Mouse (Mus musculus) hindbrain, postnatal 0 days (tissue): ENCODE data around the gene Cdyl. TPM values are rescaled to one million over a fixed set of nuclear protein-coding genes. Genes with fewer than 3 reads are reported as not detected.

Source experiments
- ATAC-seq: fragments of 200-750 bp; cut with Nextera tagmentation; 2 replicates; pipeline ENCODE4 v1.8.0; 2017; ENCODE audit warnings: mild to moderate bottlenecking, moderate TSS enrichment, moderate library complexity
- DNase-seq: peaks from one replicate; pipeline ENCODE4 v3.0.0-alpha.2; 2015; ENCODE audit warnings: low spot score
- H3K27ac ChIP-seq: fragments of 300-500 bp; sonication (generic); 2 replicates; pipeline ENCODE4 v1.5.1; 2014; ENCODE audit warnings: mild to moderate bottlenecking
- H3K27me3 ChIP-seq: fragments of 300-500 bp; sonication (generic); 2 replicates; pipeline ENCODE4 v1.6.1; 2014; ENCODE audit warnings: low read length, mixed read lengths; ENCODE audit not compliant: insufficient read depth
- H3K36me3 ChIP-seq: fragments of 300-500 bp; sonication (generic); 2 replicates; pipeline ENCODE4 v1.6.1; 2014; ENCODE audit warnings: low read length, mixed read lengths; ENCODE audit not compliant: insufficient read depth
- H3K4me1 ChIP-seq: fragments of 300-500 bp; sonication (generic); 2 replicates; pipeline ENCODE4 v1.6.1; 2014; ENCODE audit warnings: antibody characterized with exemption, low read length, mixed read lengths; ENCODE audit not compliant: insufficient read depth
- H3K4me2 ChIP-seq: fragments of 300-500 bp; sonication (generic); 2 replicates; pipeline ENCODE4 v1.6.1; 2014; ENCODE audit warnings: low read depth, mild to moderate bottlenecking, low read length, moderate library complexity, mixed read lengths
- H3K4me3 ChIP-seq: fragments of 300-500 bp; sonication (generic); 2 replicates; pipeline ENCODE4 v1.5.1; 2014; ENCODE audit warnings: low read length
- H3K9ac ChIP-seq: fragments of 300-500 bp; sonication (generic); replicated peaks from 2 replicates; pipeline ENCODE4 v1.6.1; 2014; ENCODE audit warnings: mild to moderate bottlenecking, low read length, moderate library complexity, mixed read lengths
- H3K9me3 ChIP-seq: fragments of 300-500 bp; sonication (generic); 2 replicates; pipeline ENCODE4 v1.6.1; 2016; ENCODE audit warnings: low read length, mixed read lengths
- CTCF ChIP-seq: IDR thresholded peaks from 2 replicates; pipeline ENCODE4 v1.5.1; 2016; ENCODE audit warnings: antibody characterized with exemption, control low read depth, low read depth
- WGBS: fragments of 180-500 bp; shearing (Covaris S2); extraction: QIAGEN DNeasy Blood & Tissue Kit; methylation state at CpG from one replicate; pipeline ENCODE4 v1.1.7; 2014; 5-methylcytosine and 5-hydroxymethylcytosine counted together
- polyA plus RNA-seq: library from polyadenylated mRNA; unstranded; fragments of >200 nt; fragmentation: Nextera tagmentation; extraction: Ambion mirVana; gene quantifications from 2 replicates; pipeline ENCODE4 v1.2.1, GENCODE M21; 2015
- total RNA-seq: library from RNA; depleted of rRNA; stranded (reverse); fragments of >200 nt; gene quantifications from 2 replicates; pipeline ENCODE4 v1.2.3, GENCODE M21; 2014

Gene Cdyl
- total and polyA plus RNA-seq, 2 experiments from 2014 or later: 4.4 to 7.6 TPM

GRCm38 (mm10) chr13:35783576-35783975 is 123.9 kb downstream of the Cdyl start:
- H3K4me3 ChIP-seq: no peak overlapping the region
- no peak overlapping the region for H3K4me2 ChIP-seq
- H3K27ac ChIP-seq: no peak overlapping the region
- no peaks in the 10 kb centered on the region for H3K4me1 ChIP-seq
- no peaks in the 10 kb centered on the region for H3K9me3 ChIP-seq
- ATAC-seq (no peak), DNase-seq (no peak)
- H3K27me3 ChIP-seq: no peaks in the 10 kb centered on the region
- 84% methylated on average over 6 of the region's 6 CpGs for WGBS
- H3K36me3 ChIP-seq: no peaks in the 10 kb centered on the region
- TF ChIP-seq CTCF: no peak
- no peak overlapping the region for H3K9ac ChIP-seq

- Histone ChIP-seq H3K27ac (no peak overlapping the region), H3K4me3 (no peak overlapping the region), H3K4me1 (no peaks in the 10 kb centered on the region), H3K4me2 (no peak overlapping the region), H3K9ac (no peak overlapping the region), H3K36me3 (no peaks in the 10 kb centered on the region), H3K27me3 (no peaks in the 10 kb centered on the region), H3K9me3 (no peaks in the 10 kb centered on the region)
- ATAC-seq (no peak), DNase-seq (no peak)
- TF ChIP-seq CTCF: no peak
- 87% methylated on average over 4 of the region's 4 CpGs for WGBS
These were observed 124.6 kb downstream of the Cdyl start for GRCm38 (mm10) chr13:35784281-35784680.

GRCm38 (mm10) chr13:35785330-35785939 is 125.8 kb downstream of the Cdyl start:
- H3K27me3 ChIP-seq: no peaks in the 10 kb centered on the region
- H3K4me1 ChIP-seq: no peaks in the 10 kb centered on the region
- H3K36me3 ChIP-seq: no peaks in the 10 kb centered on the region
- H3K4me2 ChIP-seq: no peak overlapping the region
- ATAC-seq: no peak
- no peak overlapping the region for H3K9ac ChIP-seq
- no peak for TF ChIP-seq CTCF
- no peak overlapping the region for H3K4me3 ChIP-seq
- H3K27ac ChIP-seq: no peak overlapping the region
- DNase-seq: no peak
- H3K9me3 ChIP-seq: no peaks in the 10 kb centered on the region
- 57% methylated on average over 5 of the region's 5 CpGs for WGBS

- Histone ChIP-seq H3K4me1 (no peaks in the 10 kb centered on the region), H3K9ac (no peak overlapping the region), H3K9me3 (no peaks in the 10 kb centered on the region), H3K27ac (no peak overlapping the region), H3K36me3 (no peaks in the 10 kb centered on the region), H3K4me3 (no peak overlapping the region), H3K27me3 (no peaks in the 10 kb centered on the region), H3K4me2 (no peak overlapping the region)
- TF ChIP-seq CTCF: no peak
- DNase-seq (no peak), ATAC-seq (no peak)
- WGBS: 93% methylated on average over 6 of the region's 6 CpGs
These were observed 127.2 kb downstream of the Cdyl start for GRCm38 (mm10) chr13:35786726-35787399.

GRCm38 (mm10) chr13:35789577-35789976 is 129.9 kb downstream of the Cdyl start:
- no peaks in the 10 kb centered on the region for H3K36me3 ChIP-seq
- H3K4me2 ChIP-seq: no peak overlapping the region
- ATAC-seq (no peak), DNase-seq (no peak)
- H3K4me3 ChIP-seq: no peak overlapping the region
- H3K4me1 ChIP-seq: peaks cover 3% of the 10 kb centered on the region
- no peaks in the 10 kb centered on the region for H3K9me3 ChIP-seq
- H3K27me3 ChIP-seq: no peaks in the 10 kb centered on the region
- H3K27ac ChIP-seq: no peak overlapping the region
- no peak overlapping the region for H3K9ac ChIP-seq
- no peak for TF ChIP-seq CTCF
- WGBS: 83% methylated on average over 4 of the region's 4 CpGs

GRCm38 (mm10) chr13:35790431-35790830 is 130.8 kb downstream of the Cdyl start:
- DNase-seq: no peak
- Histone ChIP-seq H3K9ac (no peak overlapping the region), H3K36me3 (no peaks in the 10 kb centered on the region), H3K27me3 (no peaks in the 10 kb centered on the region), H3K4me3 (no peak overlapping the region), H3K27ac (no peak overlapping the region), H3K9me3 (no peaks in the 10 kb centered on the region), H3K4me2 (no peak overlapping the region), H3K4me1 (peaks cover 3% of the 10 kb centered on the region)
- WGBS: 58% methylated on average over 4 of the region's 4 CpGs
- ATAC-seq: no peak
- no peak for TF ChIP-seq CTCF

- Histone ChIP-seq H3K4me2 (no peak overlapping the region), H3K9me3 (no peaks in the 10 kb centered on the region), H3K27ac (no peak overlapping the region), H3K9ac (no peak overlapping the region), H3K36me3 (no peaks in the 10 kb centered on the region), H3K4me3 (no peak overlapping the region), H3K4me1 (peaks cover 3% of the 10 kb centered on the region), H3K27me3 (no peaks in the 10 kb centered on the region)
- ATAC-seq (no peak), DNase-seq (no peak)
- TF ChIP-seq CTCF: no peak
- 65% methylated on average over 7 of the region's 7 CpGs for WGBS
These were observed 134.7 kb downstream of the Cdyl start for GRCm38 (mm10) chr13:35794309-35794708.
